Mouse (Mus musculus): ENCODE measurements around the gene Mcrs1.

DNA sequence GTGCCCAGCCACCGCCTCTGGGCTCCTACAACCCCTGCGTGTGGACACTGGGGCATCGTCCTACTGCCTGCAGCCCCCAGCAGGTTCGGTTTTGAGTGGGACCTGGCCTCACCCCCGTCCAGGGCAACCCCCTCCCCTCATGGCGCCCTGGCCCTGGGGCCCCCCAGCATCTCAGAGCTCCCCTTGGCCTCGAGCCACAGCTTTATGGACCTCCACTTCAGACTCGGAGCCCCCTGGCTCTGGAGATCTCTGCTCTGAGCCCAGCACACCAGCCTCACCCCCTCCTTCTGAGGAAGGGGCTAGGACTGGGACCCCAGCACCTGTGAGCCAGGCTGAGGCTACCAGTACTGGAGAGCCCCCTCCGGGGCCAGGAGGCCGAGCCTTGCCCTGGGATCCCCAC, 9.7 kb downstream of the Mcrs1 start:
- no peak for TF ChIP-seq POLR2A (IDR thresholded peaks at IDR 0.05; ENCODE audit: extremely low read depth, insufficient read depth, low read length)
- TF ChIP-seq CTCF (IDR thresholded peaks at IDR 0.05; ENCODE audit: extremely low read depth, insufficient read depth, low read length): no peak
